Mouse (Mus musculus) neutrophil, adult 65 days (primary cell): ENCODE results near the gene Nlgn3. TPM values are rescaled to one million over a fixed set of nuclear protein-coding genes. Genes with fewer than 3 reads are reported as not detected.

ENCODE experiments used
- total RNA-seq: library from RNA; stranded (reverse); gene quantifications from 2 replicates; pipeline ENCODE4 v1.2.4, GENCODE M21; 2023

Gene Nlgn3
- 0.09 TPM in 1 of 2 replicates, not detected in the other for total RNA-seq

GRCm38 (mm10) chrX:101299055-101299454 lies at the start of gene Nlgn3:
Gene Nlgn3, plus strand, starts transcription at chrX:101299168.

GRCm38 (mm10) chrX:101253952-101254729 lies 44.8 kb upstream of the Nlgn3 start, which contains the start of gene Foxo4:
Gene Foxo4, plus strand, starts transcription at chrX:101254528.

GRCm38 (mm10) chrX:101263892-101264291 lies 35.1 kb upstream of the Nlgn3 start, which contains the start of gene Gm614:
Gene Gm614, minus strand, starts transcription at chrX:101263992.

GRCm38 (mm10) chrX:101268025-101268754 lies 30.8 kb upstream of the Nlgn3 start, which contains the start of gene Il2rg:
Gene Il2rg, minus strand, starts transcription at chrX:101268255.

GRCm38 (mm10) chrX:101268755-101269124 lies 30.2 kb upstream of the Nlgn3 start, which contains the start of gene Gm20489:
Gene Gm20489, minus strand, starts transcription at chrX:101269023.

GRCm38 (mm10) chrX:101273875-101274738 lies 24.9 kb upstream of the Nlgn3 start, which contains the start of gene Med12:
Gene Med12, plus strand, starts transcription at chrX:101274030.

Other genes with a start within 250 kb of the Nlgn3 start
- not detected in 2 replicates for gene Tex11, start 239.5 kb upstream of the Nlgn3 start, total RNA-seq
- gene Slc7a3, start 213.1 kb upstream of the Nlgn3 start, total RNA-seq: not detected in 2 replicates
- gene Snx12, start 76.6 kb upstream of the Nlgn3 start, total RNA-seq: 33.0 and 37.9 TPM in 2 replicates
- gene Foxo4, start 44.6 kb upstream of the Nlgn3 start, total RNA-seq: 21.4 and 28.5 TPM in 2 replicates
- 8.1 and 8.9 TPM in 2 replicates for gene Gm614, start 35.2 kb upstream of the Nlgn3 start, total RNA-seq
- 40.3 and 49.8 TPM in 2 replicates for gene Il2rg, start 30.9 kb upstream of the Nlgn3 start, total RNA-seq
- not detected in 2 replicates for gene Gm20489, start 30.1 kb upstream of the Nlgn3 start, total RNA-seq
- gene Med12, start 25.1 kb upstream of the Nlgn3 start, total RNA-seq: 56.6 and 59.5 TPM in 2 replicates
- not detected in 2 replicates for gene Gjb1, start 77.2 kb downstream of the Nlgn3 start, total RNA-seq
- gene Zmym3, start 121.7 kb downstream of the Nlgn3 start, total RNA-seq: 11.6 and 21.1 TPM in 2 replicates
- 128 and 131 TPM in 2 replicates for gene Nono, start 130.2 kb downstream of the Nlgn3 start, total RNA-seq
- gene Itgb1bp2, start 149.9 kb downstream of the Nlgn3 start, total RNA-seq: 0.29 TPM in 1 of 2 replicates, not detected in the other
- 28.4 and 42.5 TPM in 2 replicates for gene Taf1, start 233.6 kb downstream of the Nlgn3 start, total RNA-seq